Mouse (Mus musculus) C2C12 (cell line): Measurements from ENCODE around the gene Lmod2.

Experiments used
- CEBPB ChIP-seq: IDR thresholded peaks from one replicate; pipeline ENCODE4 v1.6.1; 2011; ENCODE audit warnings: low read depth, mild to moderate bottlenecking, control low read depth, moderate library complexity
- CTCF ChIP-seq: IDR thresholded peaks from one replicate; pipeline ENCODE4 v1.5.1; 2011; ENCODE audit not compliant: control insufficient read depth, insufficient read depth, insufficient read length
- FOSL1 ChIP-seq: IDR thresholded peaks from one replicate; pipeline ENCODE4 v1.8.0; 2011; ENCODE audit warnings: mild to moderate bottlenecking, low read length; ENCODE audit not compliant: poor library complexity, insufficient read depth, severe bottlenecking
- MAX ChIP-seq: IDR thresholded peaks from one replicate; pipeline ENCODE4 v1.6.1; 2011; ENCODE audit warnings: mild to moderate bottlenecking, control low read depth
- MYOD1 ChIP-seq: IDR thresholded peaks from one replicate; pipeline ENCODE4 v1.6.1; 2011; ENCODE audit warnings: low read depth; ENCODE audit not compliant: control insufficient read depth, insufficient read length
- MYOG ChIP-seq: IDR thresholded peaks from one replicate; pipeline ENCODE4 v1.6.1; 2011; ENCODE audit not compliant: control insufficient read depth, insufficient read length; ENCODE audit errors: extremely low read depth
- USF1 ChIP-seq: IDR thresholded peaks from one replicate; pipeline ENCODE4 v1.6.1; 2011; ENCODE audit warnings: low read depth, mild to moderate bottlenecking, control low read depth, moderate library complexity

GRCm38 (mm10) chr6:24583456-24583855, 14.1 kb upstream of the Lmod2 start:
- no peak for TF ChIP-seq CTCF
- TF ChIP-seq USF1 = no peak
- no peak for TF ChIP-seq MYOG
- TF ChIP-seq CEBPB = no peak
- no peak for TF ChIP-seq MAX
- TF ChIP-seq MYOD1 = no peak
- TF ChIP-seq FOSL1 = no peak
